Mouse (Mus musculus): Measurements from ENCODE around the gene Fadd.

Gene Fadd

GRCm38 (mm10) chr7:144577876-144578275, 4.4 kb downstream of the Fadd start:
- DNase-seq (ENCODE audit: low spot score) = no peak

DNA sequence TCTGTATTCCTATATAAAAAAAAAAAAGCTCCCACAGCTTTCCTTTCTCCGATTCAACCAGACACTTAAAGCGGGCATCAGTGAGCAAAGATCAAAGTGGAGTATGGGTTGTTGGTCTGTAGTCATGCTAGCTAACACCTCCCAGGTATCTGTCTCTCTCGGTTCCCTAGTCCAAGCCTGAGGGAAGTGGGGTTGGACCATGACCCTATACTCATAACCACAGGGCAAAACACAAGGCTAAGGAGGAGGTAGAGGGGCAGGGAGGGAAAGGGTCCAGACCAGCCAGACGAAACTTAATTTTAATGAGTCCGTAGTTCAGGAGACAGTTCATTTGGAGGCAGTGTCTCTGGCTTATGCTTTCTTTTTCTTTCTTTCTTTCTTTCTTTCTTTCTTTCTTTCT, 10.0 kb downstream of the Fadd start:
- DNase-seq (ENCODE audit: low spot score) = no peak

DNA sequence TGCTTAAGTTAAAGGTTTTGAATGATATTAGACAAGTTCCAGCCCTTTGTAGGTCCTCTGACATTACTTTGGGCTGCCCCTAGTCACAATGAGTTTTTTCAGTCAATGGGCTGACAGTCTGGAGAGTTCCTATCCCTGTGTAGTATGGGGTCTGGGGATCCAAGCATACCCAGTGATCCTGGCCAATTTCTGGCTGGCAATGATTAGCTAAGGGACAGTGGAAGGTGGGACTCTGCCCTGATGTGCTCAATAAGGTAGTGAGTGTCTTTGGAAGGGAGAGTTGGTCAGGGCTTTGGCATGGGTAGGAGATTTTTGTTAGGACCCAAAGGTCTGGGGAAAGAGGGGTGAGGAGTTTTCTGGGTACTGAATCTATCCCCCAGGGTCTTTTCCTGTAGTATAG, 10.7 kb downstream of the Fadd start:
- no peak for DNase-seq (ENCODE audit: low spot score)

DNA sequence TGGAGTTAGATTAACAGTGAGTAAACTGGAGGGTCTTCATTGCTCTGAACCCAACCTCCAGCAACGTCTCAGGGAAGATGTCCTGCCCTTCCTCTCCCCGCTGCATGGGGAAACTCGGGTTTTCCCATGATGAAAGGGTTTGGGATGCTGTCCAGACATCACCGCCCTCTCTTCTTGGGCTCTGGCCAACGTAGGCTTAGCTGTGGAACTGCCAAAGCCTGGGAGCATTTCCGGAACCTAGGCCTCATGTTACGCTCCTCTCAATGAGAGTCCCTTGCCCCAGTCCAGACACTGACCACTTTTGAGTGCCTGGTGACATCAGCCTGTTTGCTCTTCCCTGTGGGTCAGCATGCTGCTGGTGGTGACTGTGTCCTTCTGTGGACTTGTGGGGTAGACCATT, 12.8 kb downstream of the Fadd start:
- DNase-seq (ENCODE audit: low spot score) = no peak

GRCm38 (mm10) chr7:144568091-144568490, 14.2 kb downstream of the Fadd start:
- no peak for DNase-seq (ENCODE audit: low spot score)

GRCm38 (mm10) chr7:144566921-144567682, 15.2 kb downstream of the Fadd start:
- no peak for DNase-seq (ENCODE audit: low spot score)

GRCm38 (mm10) chr7:144563456-144564155, 18.7 kb downstream of the Fadd start:
- DNase-seq (ENCODE audit: low spot score) = peak; percentile 44

GRCm38 (mm10) chr7:144562016-144562415, 20.2 kb downstream of the Fadd start:
- no peak for DNase-seq (ENCODE audit: low spot score)

DNA sequence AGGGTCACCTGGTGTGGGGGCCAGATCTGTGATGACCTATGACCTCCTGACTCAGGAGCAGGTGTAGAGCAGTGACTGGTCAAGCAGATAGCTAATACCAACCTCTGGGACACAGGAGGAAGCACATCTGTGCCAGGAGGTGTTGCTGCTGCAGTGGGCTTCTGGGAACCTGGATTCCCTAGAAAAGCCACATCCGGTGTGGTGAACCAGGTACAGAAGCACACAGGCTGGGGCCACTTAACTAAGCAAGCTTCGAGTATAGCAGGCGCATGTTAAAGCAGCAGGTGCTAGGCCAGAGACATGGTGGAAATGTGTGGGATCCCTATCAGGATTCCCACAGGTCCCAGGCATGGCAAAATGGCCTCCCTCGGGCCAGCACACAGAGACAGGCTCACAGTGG, 21.7 kb downstream of the Fadd start:
- no peak for DNase-seq (ENCODE audit: low spot score)

DNA sequence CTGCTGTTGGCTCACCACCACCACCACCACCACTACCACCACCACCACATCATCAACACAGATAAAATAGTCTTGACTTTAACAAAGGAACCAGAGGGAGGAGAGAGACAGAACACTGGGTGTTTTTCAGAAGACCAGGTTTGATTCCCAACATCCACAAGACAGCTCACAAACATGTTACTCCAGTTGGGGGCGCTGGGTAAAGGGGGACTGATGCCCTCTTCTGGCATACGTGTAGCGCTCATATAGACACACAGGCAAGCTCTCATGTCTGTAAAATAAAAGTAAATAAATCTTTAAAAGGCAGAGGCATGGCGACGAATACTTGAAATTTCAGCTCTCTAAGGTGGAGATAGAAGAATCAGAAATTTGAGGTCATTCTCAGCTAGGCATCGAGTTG, 23.7 kb downstream of the Fadd start:
- no peak for DNase-seq (ENCODE audit: low spot score)

DNA sequence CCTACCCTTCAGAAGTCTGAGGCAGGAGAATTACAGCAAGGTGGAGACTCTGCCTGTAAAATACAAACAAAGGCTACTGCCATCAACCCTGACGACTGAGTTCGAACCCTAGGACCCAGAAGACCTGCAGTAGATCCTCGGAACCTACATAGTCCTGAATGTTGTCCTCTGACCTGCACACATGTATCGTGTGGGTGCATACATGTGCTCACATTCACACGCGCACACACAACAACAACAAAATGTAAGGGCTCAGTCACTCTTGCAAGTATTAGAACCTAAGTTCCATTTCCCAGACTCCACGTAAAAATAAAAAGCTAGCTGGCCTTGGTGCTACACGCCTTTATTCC, 28.2 kb downstream of the Fadd start:
- DNase-seq (ENCODE audit: low spot score) = no peak

DNA sequence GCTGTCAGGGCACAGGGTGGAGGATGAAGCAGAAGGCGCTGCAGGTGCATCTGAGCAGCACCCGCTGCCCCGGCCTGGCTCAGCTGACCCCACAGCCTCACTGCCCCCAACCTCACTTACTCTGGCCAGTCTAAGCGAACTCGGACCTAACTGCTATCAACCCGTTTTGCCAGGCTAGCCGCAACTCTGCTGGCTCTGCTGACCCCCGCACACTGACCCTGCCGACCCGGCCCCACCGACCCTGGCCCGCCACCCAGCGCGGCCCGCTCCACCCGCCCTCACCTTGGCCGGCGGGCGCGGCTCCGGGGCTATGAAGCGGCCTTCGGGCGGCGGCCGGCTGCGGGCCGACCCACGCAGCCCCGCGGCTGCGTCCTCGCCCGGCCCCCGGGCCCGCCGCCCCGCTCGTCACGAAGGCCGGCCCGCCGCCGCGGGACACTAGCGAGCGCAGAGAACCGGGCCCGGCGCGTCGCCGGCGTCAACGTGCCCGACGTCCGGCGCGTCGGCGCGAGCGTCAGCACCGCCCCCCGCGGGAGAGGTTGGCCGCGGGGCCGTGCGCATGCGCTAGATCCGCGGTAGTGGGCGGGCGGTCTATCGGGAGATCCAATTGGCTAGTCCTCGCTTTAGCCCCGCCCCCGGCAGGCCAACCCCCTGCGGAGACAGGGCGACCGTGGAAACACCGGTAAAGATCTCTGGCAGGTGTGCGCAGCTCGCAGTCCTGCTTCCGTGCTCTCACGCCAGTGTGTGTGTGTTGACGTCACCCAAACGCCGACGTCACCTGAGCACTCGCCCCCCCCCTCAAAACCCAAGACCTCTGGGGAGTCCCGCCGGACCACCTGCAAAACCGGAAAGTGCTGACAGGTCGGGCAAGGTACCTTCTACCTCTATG, 28.8 kb downstream of the Fadd start, which contains the start of gene Ppfia1:
Ppfia1 (minus strand) TSS at position 493 of the 886 bp plus-strand sequence.
- peak; percentile 97 for DNase-seq (ENCODE audit: low spot score)

DNA sequence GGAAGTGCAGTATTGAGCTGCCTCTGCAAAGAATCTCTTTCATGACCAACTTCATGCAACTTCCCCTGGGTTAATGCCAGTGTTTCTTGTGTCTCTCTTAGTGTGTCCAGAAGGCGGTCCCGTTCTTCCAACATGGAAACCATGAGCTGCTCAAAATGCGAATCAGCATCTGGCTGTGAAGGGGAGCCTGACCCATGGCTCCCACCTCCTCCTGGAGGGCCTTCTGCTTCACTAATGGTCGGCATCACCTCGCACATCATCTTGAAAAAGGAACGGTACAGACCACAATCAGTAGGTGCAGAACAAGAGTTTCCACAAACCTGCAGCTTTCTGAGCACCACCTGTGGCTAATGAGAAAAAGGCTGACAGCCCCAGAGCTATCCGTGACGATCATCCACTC, 30.0 kb downstream of the Fadd start:
- DNase-seq (ENCODE audit: low spot score) = no peak

DNA sequence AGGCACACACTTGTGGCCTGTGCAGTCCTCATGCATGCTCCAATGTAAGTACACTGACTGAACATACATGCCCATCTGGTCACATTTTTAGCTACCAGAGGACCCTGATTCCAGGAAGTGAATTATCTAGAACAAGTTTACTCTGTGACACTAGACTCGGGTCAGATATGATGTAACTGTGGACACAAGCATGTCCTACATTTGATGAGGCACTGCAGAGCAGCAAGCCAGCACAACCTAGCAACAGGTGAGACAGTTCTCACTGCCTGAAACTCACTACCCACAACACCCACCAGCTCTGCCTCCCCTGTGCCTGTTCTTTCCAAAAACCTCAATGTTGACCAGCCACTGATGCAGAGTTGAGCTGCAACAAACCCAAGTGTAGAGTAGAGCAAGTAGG, 31.5 kb downstream of the Fadd start:
- no peak for DNase-seq (ENCODE audit: low spot score)

- DNase-seq (ENCODE audit: low spot score) = no peak
These were observed 32.2 kb downstream of the Fadd start for GRCm38 (mm10) chr7:144549904-144550566.

DNA sequence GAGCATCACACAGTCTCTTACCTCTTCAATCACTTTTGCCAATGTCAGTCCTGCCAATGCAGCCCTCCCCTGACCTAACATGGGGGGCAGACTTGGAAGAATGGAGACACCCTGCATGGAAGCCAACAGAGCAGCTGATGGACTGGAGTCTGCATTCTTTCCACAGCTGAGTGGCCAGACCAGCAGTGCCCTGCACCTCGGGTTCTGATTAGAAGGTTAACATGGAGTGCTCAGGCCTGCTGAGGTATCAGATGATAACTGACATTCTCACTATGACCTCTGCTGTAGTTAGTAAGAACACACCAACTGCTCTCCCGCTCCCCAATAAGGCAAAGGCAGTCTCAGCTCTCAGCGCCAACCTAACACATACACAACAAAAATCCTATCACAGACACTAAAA, 37.0 kb downstream of the Fadd start:
- DNase-seq (ENCODE audit: low spot score) = no peak

GRCm38 (mm10) chr7:144541351-144541750, 40.9 kb downstream of the Fadd start:
- no peak for DNase-seq (ENCODE audit: low spot score)

DNA sequence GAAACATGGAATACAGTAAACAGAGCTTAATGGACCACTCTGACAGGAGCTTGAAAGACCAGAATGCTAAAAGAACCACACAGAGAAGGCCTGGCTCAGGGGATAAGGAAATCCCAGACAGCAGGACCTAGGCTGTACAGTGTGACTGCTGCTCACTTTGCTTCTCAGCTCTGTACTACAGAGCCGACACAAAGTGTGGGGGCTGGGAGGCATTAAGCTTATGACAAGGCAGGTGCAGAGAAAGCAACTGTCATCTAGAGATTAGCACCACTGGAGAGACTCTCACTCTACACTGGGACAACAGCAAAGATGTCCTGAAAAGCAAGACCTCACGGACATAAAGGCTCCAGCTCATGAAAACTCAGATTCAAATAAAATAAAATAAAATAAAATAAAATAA, 43.1 kb downstream of the Fadd start:
- no peak for DNase-seq (ENCODE audit: low spot score)

DNA sequence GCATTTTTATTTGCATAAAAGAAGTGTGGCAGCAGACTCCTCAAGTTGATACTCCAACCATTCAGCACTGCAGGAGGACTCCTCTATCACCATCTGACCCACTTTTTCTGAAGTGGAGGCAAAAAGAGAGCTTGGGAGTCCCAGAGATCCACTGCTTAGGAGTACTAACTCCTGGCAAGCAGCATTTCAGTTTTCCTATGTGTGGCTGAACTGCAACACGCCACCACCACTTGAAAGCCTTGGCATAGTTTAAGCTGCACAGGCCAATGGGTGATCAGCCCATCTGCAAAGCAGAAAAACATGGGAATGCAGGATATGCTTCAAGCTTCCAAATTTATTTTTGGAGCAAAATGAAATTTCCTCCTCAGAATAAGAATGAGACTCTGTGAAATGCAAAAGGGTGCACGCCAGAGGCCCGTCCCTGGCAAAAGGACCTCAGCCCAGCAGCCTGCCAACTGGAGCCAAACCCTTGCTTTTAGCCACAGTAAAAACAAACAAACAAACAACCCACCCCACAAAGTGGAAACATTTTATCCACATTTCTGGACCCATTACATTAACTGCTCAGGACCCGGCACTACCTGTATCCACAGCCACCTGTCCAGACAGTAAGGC, 44.1 kb downstream of the Fadd start:
- DNase-seq (ENCODE audit: low spot score) = no peak

GRCm38 (mm10) chr7:144536367-144536766, 45.9 kb downstream of the Fadd start:
- DNase-seq (ENCODE audit: low spot score) = no peak

DNA sequence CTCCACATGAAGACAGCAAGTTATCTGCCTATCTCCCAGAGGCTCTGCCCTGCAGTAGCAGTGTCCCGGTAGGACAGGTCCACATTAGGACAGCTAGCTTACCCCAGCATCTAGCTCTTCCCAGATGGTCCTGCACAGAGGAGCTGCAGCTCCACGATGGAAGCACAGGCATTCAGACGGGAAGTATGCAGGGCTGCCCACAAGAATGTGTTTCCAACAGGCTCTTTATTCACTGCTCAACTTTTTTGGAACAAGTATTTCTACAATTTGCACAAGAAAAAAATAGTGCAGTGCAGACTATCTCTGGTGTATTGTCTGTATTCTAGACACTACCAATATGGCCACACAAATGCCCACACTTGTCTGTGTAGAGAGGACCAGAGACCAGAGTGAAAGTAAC, 47.5 kb downstream of the Fadd start:
- DNase-seq (ENCODE audit: low spot score) = no peak

All from testis, postnatal 14 days (tissue).